Mouse (Mus musculus) heart, postnatal 0 days (tissue): ENCODE measurements at regions not wholly inside any gene's neighbourhood (a gene's known extent, or its start where the extent isn't known, plus 50 kb on each side); places are given as distances from the start of the nearest gene placed in this dataset.

ENCODE experiments used
- CTCF ChIP-seq: IDR thresholded peaks from 2 replicates; pipeline ENCODE4 v1.5.1; 2016; ENCODE audit warnings: antibody characterized with exemption, control low read depth, low read depth
- EP300 ChIP-seq: IDR thresholded peaks from 2 replicates; pipeline ENCODE4 v1.6.1; 2016; ENCODE audit warnings: antibody characterized with exemption, low read depth

GRCm38 (mm10) chr16:29987595-29987994 is 76.6 kb upstream of the Hes1 start:
- no peak for TF ChIP-seq CTCF
- no peak for TF ChIP-seq EP300
